Mouse (Mus musculus) urinary bladder, adult 2 months (tissue): Measurements from ENCODE around the gene Fads1. TPM values are rescaled to one million over a fixed set of nuclear protein-coding genes. Genes with fewer than 3 reads are reported as not detected.

Experiments
- DNase-seq: peaks from one replicate; pipeline ENCODE4 v3.0.0; 2022; ENCODE audit warnings: low spot score
- polyA plus RNA-seq: library from polyadenylated mRNA; depleted of rRNA; stranded (reverse); fragments of >200 nt; gene quantifications from 2 replicates; pipeline ENCODE4 v1.2.3, GENCODE M21; 2012

Gene Fads1
- polyA plus RNA-seq, 1 experiment = 75.3 TPM

- DNase-seq = no peak
Observed at GRCm38 (mm10) chr19:10210885-10211284, 28.2 kb downstream of the Fads1 start.

GRCm38 (mm10) chr19:10213796-10214471 lies 31.2 kb downstream of the Fads1 start:
- DNase-seq = no peak

- no peak for DNase-seq
Observed at GRCm38 (mm10) chr19:10216101-10216500, 33.4 kb downstream of the Fads1 start.

- DNase-seq = no peak
Observed at GRCm38 (mm10) chr19:10219108-10219507, 36.4 kb downstream of the Fads1 start.

- DNase-seq = no peak
Observed at GRCm38 (mm10) chr19:10219593-10219992, 36.9 kb downstream of the Fads1 start.

GRCm38 (mm10) chr19:10221585-10221984 lies 38.9 kb downstream of the Fads1 start:
- no peak for DNase-seq

- no peak for DNase-seq
Observed at GRCm38 (mm10) chr19:10222656-10223055, 40.0 kb downstream of the Fads1 start.

GRCm38 (mm10) chr19:10223561-10223960 lies 40.9 kb downstream of the Fads1 start:
- DNase-seq = no peak

- DNase-seq = no peak
Observed at GRCm38 (mm10) chr19:10224637-10225453, 42.2 kb downstream of the Fads1 start.

- no peak for DNase-seq
Observed at GRCm38 (mm10) chr19:10225767-10226166, 43.1 kb downstream of the Fads1 start.

GRCm38 (mm10) chr19:10231016-10231415 lies 48.3 kb downstream of the Fads1 start:
- no peak for DNase-seq

GRCm38 (mm10) chr19:10231871-10232270 lies 49.2 kb downstream of the Fads1 start:
- DNase-seq = no peak

- no peak for DNase-seq
Observed at GRCm38 (mm10) chr19:10232327-10233017, 49.8 kb downstream of the Fads1 start.

GRCm38 (mm10) chr19:10235784-10236565 lies 53.3 kb downstream of the Fads1 start:
- DNase-seq = no peak

GRCm38 (mm10) chr19:10238477-10238876 lies 55.8 kb downstream of the Fads1 start:
- no peak for DNase-seq

GRCm38 (mm10) chr19:10239419-10239818 lies 56.7 kb downstream of the Fads1 start:
- no peak for DNase-seq

- no peak for DNase-seq
Observed at GRCm38 (mm10) chr19:10239975-10240653, 57.4 kb downstream of the Fads1 start.

- peak; percentile 81 for DNase-seq
Observed at GRCm38 (mm10) chr19:10240654-10241305, 58.1 kb downstream of the Fads1 start, which contains the start of gene Myrf. Gene Myrf, minus strand, starts transcription at chr19:10240748.

- DNase-seq = no peak
Observed at GRCm38 (mm10) chr19:10242916-10243315, 60.2 kb downstream of the Fads1 start.

GRCm38 (mm10) chr19:10244183-10244582 lies 61.5 kb downstream of the Fads1 start:
- DNase-seq = no peak
